Mouse (Mus musculus): ENCODE results near the gene Sec14l3. TPM values are rescaled to one million over a fixed set of nuclear protein-coding genes. Genes with fewer than 3 reads are reported as not detected.

Gene Sec14l3
- total and polyA plus RNA-seq, 2 experiments from 2014 or later, result 1.8 to 5.1 TPM

GRCm38 (mm10) chr11:4096054-4096984 is 31.7 kb downstream of the Sec14l3 start:
- H3K4me1 ChIP-seq (ENCODE audit: insufficient read depth, low read length), result peaks cover 3% of the 10 kb centered on the region; the same call in 1 of the 2 replicates
- 0 out of 2 replicates have a peak, but pooled peaks cover 3% of the 10 kb centered on the region for H3K36me3 ChIP-seq (ENCODE audit: insufficient read depth, low read length)
- H3K9me3 ChIP-seq (ENCODE audit: low read length), result no peaks in the 10 kb centered on the region
- H3K27ac ChIP-seq (ENCODE audit: low read depth, low read length), result peak overlapping the region; percentile 92
- peak; percentile 99 for DNase-seq (ENCODE audit: low spot score)
- TF ChIP-seq CTCF (IDR thresholded peaks at IDR 0.05), result no peak
- H3K4me2 ChIP-seq (ENCODE audit: low read depth, low read length, poor library complexity, severe bottlenecking), result peak overlapping the region; percentile 82
- peak overlapping the region; percentile 72 for H3K9ac ChIP-seq (replicated peaks; ENCODE audit: low read length, poor library complexity, severe bottlenecking)
- 3% methylated on average over 45 of the region's 45 CpGs for WGBS
- no peaks in the 10 kb centered on the region for H3K27me3 ChIP-seq (ENCODE audit: insufficient read depth, low read length)
- ATAC-seq (ENCODE audit: low FRiP score), result peak; percentile 94
- peak overlapping the region; percentile 56 for H3K4me3 ChIP-seq (ENCODE audit: low read depth, low read length)

GRCm38 (mm10) chr11:4097091-4097621 is 32.5 kb downstream of the Sec14l3 start:
- WGBS, result 25% methylated on average over 10 of the region's 10 CpGs

GRCm38 (mm10) chr11:4098120-4098519 is 33.5 kb downstream of the Sec14l3 start:
- H3K9ac ChIP-seq (replicated peaks; ENCODE audit: low read length, poor library complexity, severe bottlenecking), result no peak overlapping the region
- peaks cover 3% of the 10 kb centered on the region; the same call in 1 of the 2 replicates for H3K4me1 ChIP-seq (ENCODE audit: insufficient read depth, low read length)
- peak; percentile 51 for TF ChIP-seq CTCF (IDR thresholded peaks at IDR 0.05)
- no peaks in the 10 kb centered on the region for H3K27me3 ChIP-seq (ENCODE audit: insufficient read depth, low read length)
- ATAC-seq (ENCODE audit: low FRiP score) (no peak), DNase-seq (ENCODE audit: low spot score) (no peak)
- no peak overlapping the region for H3K4me2 ChIP-seq (ENCODE audit: low read depth, low read length, poor library complexity, severe bottlenecking)
- H3K36me3 ChIP-seq (ENCODE audit: insufficient read depth, low read length), result peaks cover 8% of the 10 kb centered on the region; the same call in 1 of the 2 replicates
- H3K4me3 ChIP-seq (ENCODE audit: low read depth, low read length), result no peak overlapping the region
- no peaks in the 10 kb centered on the region for H3K9me3 ChIP-seq (ENCODE audit: low read length)
- 62% methylated on average over 8 of the region's 8 CpGs for WGBS
- H3K27ac ChIP-seq (ENCODE audit: low read depth, low read length), result no peak overlapping the region

More at GRCm38 (mm10) chr11:4097091-4097621, 32.5 kb downstream of the Sec14l3 start:
- H3K4me1 ChIP-seq (ENCODE audit: insufficient read depth, low read length), result peaks cover 3% of the 10 kb centered on the region; the same call in 1 of the 2 replicates
- H3K4me3 ChIP-seq (ENCODE audit: low read depth, low read length), result peak overlapping the region; percentile 56
- peak overlapping the region; percentile 82 for H3K4me2 ChIP-seq (ENCODE audit: low read depth, low read length, poor library complexity, severe bottlenecking)
- no peaks in the 10 kb centered on the region for H3K36me3 ChIP-seq (ENCODE audit: insufficient read depth, low read length)
- ATAC-seq (ENCODE audit: low FRiP score) (peak; percentile 36; the same call in 1 of the 2 replicates), DNase-seq (ENCODE audit: low spot score) (no peak)
- TF ChIP-seq CTCF (IDR thresholded peaks at IDR 0.05), result no peak
- no peaks in the 10 kb centered on the region for H3K27me3 ChIP-seq (ENCODE audit: insufficient read depth, low read length)
- peak overlapping the region; percentile 72 for H3K9ac ChIP-seq (replicated peaks; ENCODE audit: low read length, poor library complexity, severe bottlenecking)
- H3K9me3 ChIP-seq (ENCODE audit: low read length), result no peaks in the 10 kb centered on the region
- H3K27ac ChIP-seq (ENCODE audit: low read depth, low read length), result peak overlapping the region; percentile 92

- no peak for DNase-seq (ENCODE audit: low spot score)
- H3K4me2 ChIP-seq (ENCODE audit: low read depth, low read length, poor library complexity, severe bottlenecking), result no peak overlapping the region
- no peaks in the 10 kb centered on the region for H3K9me3 ChIP-seq (ENCODE audit: low read length)
- H3K9ac ChIP-seq (replicated peaks; ENCODE audit: low read length, poor library complexity, severe bottlenecking), result no peak overlapping the region
- H3K27me3 ChIP-seq (ENCODE audit: insufficient read depth, low read length), result no peaks in the 10 kb centered on the region
- TF ChIP-seq CTCF (IDR thresholded peaks at IDR 0.05), result no peak
- no peak overlapping the region for H3K4me3 ChIP-seq (ENCODE audit: low read depth, low read length)
- ATAC-seq (ENCODE audit: low FRiP score), result no peak
- peaks cover 13% of the 10 kb centered on the region; the same call in 1 of the 2 replicates for H3K36me3 ChIP-seq (ENCODE audit: insufficient read depth, low read length)
- H3K27ac ChIP-seq (ENCODE audit: low read depth, low read length), result 0 out of 2 replicates have a peak overlapping the region, but pooled peaks have one; percentile 2
- 68% methylated on average over 7 of the region's 7 CpGs for WGBS
- H3K4me1 ChIP-seq (ENCODE audit: insufficient read depth, low read length), result peaks cover 3% of the 10 kb centered on the region; the same call in 1 of the 2 replicates
These were observed 34.2 kb downstream of the Sec14l3 start for GRCm38 (mm10) chr11:4098816-4099215.

- peak; percentile 12 for DNase-seq (ENCODE audit: low spot score)
- 84% methylated on average over 3 of the region's 3 CpGs for WGBS
- no peak for TF ChIP-seq CTCF (IDR thresholded peaks at IDR 0.05)
- peaks cover 3% of the 10 kb centered on the region; the same call in 1 of the 2 replicates for H3K4me1 ChIP-seq (ENCODE audit: insufficient read depth, low read length)
- no peaks in the 10 kb centered on the region for H3K9me3 ChIP-seq (ENCODE audit: low read length)
- no peak overlapping the region for H3K9ac ChIP-seq (replicated peaks; ENCODE audit: low read length, poor library complexity, severe bottlenecking)
- peaks cover 13% of the 10 kb centered on the region; the same call in 1 of the 2 replicates for H3K36me3 ChIP-seq (ENCODE audit: insufficient read depth, low read length)
- no peak overlapping the region for H3K27ac ChIP-seq (ENCODE audit: low read depth, low read length)
- H3K4me2 ChIP-seq (ENCODE audit: low read depth, low read length, poor library complexity, severe bottlenecking), result no peak overlapping the region
- no peak overlapping the region for H3K4me3 ChIP-seq (ENCODE audit: low read depth, low read length)
- no peaks in the 10 kb centered on the region for H3K27me3 ChIP-seq (ENCODE audit: insufficient read depth, low read length)
- ATAC-seq (ENCODE audit: low FRiP score), result no peak
These were observed 34.8 kb downstream of the Sec14l3 start for GRCm38 (mm10) chr11:4099447-4099846.
